Mouse (Mus musculus): Measurements from ENCODE around the gene Shisal2a.
A peak's percentile ranks its signal among the peaks of the same experiment; 100 is the strongest.
"Not testable (repeated sequence)": the region's sequence is repeated elsewhere in the genome, so short reads cannot be mapped to it uniquely, and the experiment has no call there.

The Shisal2a gene

GRCm38 (mm10) chr4:108372166-108372565 lies 11.0 kb downstream of the Shisal2a start:
- DNase-seq (ENCODE audit: low spot score), result no peak

- no peak for DNase-seq (ENCODE audit: low spot score)
Observed at GRCm38 (mm10) chr4:108371421-108371820, 11.7 kb downstream of the Shisal2a start.

- DNase-seq (ENCODE audit: low spot score), result no peak
Observed at GRCm38 (mm10) chr4:108370409-108370808, 12.7 kb downstream of the Shisal2a start.

- no peak for DNase-seq (ENCODE audit: low spot score)
Observed at GRCm38 (mm10) chr4:108369254-108369653, 13.9 kb downstream of the Shisal2a start.

DNA sequence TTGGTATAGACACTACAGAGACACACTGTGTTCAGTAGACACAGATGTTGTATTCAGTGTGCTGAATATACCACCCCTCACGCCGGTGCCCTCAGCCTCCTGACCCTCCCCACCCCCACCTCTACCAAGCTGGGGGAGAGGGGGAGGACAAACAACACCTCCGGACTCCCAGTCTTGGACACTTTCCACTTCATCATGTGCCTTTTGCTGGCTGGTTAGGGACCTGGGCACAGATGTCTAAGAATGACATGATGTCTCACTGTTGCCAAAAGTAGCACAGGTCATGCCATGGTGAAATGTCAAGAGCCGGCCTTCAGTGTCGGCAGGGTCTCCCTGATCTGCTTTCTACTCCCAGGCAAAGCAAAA lies 19.1 kb downstream of the Shisal2a start:
- no peak for DNase-seq (ENCODE audit: low spot score)

- no peak for DNase-seq (ENCODE audit: low spot score)
Observed at GRCm38 (mm10) chr4:108363355-108364110, 19.6 kb downstream of the Shisal2a start.

DNA sequence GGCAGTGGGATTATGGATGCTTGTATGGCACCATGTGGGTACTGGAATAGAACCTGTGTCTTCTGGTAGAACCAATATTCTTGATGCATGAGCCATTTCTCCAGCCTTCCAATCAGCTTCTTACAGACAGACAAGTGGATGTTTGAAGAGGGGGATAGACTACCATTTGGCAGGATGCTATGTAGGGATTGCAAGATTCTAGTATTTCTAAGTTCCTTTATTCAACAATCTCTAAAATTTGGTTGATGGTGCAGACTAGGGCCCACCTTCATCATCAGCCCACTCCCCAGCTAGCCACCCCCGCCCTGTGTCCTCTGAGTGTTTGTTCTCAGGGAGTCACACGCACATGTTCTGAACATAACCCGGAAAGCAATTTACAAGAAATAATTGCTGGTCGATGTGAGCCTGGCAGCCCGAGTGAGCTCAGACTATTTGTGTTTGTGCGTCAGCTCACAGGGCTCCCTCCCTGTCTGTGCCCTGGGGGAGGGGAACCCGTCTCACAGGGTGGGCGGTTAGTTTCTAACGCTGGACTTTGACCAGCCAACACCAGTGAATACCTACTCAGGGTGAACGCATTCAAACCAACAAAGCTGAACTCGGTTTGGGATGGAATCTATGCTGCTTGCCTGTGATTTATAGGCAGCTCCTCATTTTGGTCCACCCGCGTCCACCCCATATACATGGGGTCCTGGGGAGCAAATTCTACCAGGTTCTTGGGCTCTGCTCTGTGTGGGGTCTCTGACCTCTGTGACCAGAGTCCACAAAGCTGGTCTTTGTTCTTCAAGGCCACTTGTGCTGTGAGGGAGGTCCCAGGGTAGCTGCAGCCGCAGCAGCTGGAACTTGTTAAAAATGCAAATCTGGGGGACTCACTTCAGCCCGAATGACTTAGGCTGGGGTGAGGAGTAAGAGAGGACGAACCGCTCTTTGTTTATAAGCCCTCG lies 20.6 kb downstream of the Shisal2a start:
- no peak for DNase-seq (ENCODE audit: low spot score)

DNA sequence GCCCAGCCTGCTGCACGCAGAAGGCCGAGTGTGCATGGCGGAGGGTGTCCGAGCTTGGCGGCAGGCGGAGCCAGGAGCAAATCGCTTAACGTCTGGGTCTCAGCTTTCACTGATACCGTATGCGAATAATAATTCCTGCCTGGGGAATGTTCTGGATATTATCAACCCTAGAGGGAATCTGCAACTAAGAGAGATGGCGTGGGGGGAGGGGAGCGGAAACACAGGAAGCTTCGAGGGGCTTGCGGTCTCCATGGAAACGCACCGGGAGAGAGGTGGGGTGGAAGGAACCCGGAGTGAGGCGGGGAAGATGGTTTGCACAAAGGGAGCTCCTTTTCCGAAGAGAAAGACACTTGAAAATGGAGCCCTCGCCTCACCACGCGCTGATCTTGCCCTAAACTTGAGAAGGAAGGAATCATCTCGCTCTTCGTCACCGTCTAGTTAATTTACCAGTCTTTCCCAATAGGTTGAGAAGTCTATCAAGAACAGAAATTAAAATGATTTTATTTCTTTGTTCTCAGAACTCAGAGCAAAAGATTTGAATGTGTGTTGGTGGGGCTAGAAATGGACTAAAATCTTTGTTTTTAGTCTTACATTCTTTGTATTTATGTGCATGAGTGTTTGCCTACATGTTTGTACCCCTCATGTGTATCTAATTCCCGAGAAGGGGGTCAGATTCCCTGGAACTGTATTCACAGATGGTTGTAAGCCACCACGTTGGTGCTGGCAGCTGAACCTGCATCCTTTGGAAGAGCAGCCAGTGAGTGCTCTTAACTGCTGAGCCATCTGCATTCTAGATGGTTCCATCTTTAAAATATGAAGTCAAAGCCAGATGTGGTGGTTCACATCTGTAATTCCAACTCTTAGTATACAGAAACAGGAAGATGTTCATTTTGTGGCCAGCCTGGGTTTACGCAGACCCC lies 22.8 kb downstream of the Shisal2a start:
- DNase-seq (ENCODE audit: low spot score), result peak; percentile 7

DNA sequence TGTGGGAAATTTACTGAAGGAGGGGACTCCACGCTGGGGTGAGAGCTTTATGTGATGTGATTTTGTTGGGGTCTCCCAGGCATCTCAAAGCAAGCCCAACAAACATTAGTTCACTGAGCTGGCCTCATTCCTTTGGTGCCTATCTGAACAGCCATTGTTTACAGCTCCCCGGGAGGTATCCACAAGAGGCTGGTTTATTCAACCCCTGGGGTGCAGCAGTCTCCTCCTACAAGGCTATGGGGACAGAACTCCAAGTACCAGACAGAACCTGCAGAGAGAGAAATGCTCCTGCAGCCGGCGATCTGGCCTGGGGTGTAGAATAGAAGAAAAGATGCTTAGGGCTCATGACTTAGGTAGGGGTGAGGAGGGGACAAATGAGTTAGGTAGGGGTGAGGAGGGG lies 24.7 kb downstream of the Shisal2a start:
- no peak for DNase-seq (ENCODE audit: low spot score)

DNA sequence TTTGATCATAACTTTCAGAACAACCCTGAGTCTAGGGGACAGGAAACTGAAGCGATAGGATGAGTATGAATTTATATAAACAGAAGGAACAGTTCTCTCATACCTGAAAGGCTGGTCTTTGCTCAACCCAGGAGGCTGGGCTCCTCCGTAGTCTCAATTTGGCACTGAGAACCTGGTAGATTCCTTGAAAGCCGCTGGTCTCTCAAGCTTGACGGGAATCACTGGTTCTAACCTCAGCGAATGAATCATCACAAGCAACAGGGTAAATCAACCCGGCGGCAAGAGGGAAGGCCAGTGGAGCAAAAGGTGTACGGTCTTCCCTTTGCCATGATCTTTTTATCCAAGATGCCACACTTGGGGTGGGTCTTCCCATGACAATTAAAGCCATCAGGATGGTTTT lies 25.7 kb downstream of the Shisal2a start:
- DNase-seq (ENCODE audit: low spot score), result no peak

GRCm38 (mm10) chr4:108353591-108353990 lies 29.6 kb downstream of the Shisal2a start:
- DNase-seq (ENCODE audit: low spot score), result not testable (repeated sequence)

DNA sequence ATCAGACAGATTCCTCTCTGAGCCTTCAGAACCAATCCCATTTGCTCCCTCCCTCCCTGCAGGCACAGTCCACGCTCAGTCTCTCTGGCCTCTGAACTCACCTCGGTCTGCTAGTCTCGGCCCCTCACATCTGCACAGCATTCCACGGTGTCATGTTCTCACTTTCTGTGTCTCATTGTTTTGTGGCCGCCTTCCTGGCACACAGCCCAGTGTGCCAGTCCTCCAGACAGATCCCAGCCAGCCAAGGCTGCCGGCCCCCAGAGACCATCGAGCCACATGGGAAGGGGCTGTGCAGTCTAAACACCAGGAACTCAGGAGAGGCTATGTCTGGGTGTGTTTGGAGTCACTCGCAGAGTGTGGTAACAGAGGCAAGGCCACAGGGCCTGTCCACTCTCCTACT lies 32.3 kb downstream of the Shisal2a start:
- peak; percentile 12 for DNase-seq (ENCODE audit: low spot score)

- DNase-seq (ENCODE audit: low spot score), result no peak
Observed at GRCm38 (mm10) chr4:108349836-108350547, 33.2 kb downstream of the Shisal2a start.

GRCm38 (mm10) chr4:108349064-108349463 lies 34.1 kb downstream of the Shisal2a start:
- no peak for DNase-seq (ENCODE audit: low spot score)

- DNase-seq (ENCODE audit: low spot score), result no peak
Observed at GRCm38 (mm10) chr4:108348256-108348875, 34.8 kb downstream of the Shisal2a start.

DNA sequence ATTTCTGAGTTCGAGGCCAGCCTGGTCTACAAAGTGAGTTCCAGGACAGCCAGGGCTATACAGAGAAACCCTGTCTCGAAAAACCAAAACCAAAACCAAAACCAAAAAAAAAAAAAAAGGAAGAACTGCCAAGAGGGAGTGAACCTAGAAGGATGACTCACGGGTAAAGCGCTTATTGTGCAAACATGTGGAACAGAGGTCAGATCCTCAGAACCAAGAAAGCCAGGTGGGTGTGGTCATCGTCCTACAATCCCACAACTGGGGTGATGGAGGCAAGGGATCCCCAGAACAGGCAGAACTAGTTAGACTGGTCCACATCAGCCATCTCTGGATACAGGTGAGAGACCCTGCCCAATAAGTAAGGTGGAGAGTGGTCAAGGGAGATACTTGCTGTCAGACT lies 36.0 kb downstream of the Shisal2a start:
- DNase-seq (ENCODE audit: low spot score), result peak; percentile 34

- DNase-seq (ENCODE audit: low spot score), result no peak
Observed at GRCm38 (mm10) chr4:108345826-108346225, 37.3 kb downstream of the Shisal2a start.

DNA sequence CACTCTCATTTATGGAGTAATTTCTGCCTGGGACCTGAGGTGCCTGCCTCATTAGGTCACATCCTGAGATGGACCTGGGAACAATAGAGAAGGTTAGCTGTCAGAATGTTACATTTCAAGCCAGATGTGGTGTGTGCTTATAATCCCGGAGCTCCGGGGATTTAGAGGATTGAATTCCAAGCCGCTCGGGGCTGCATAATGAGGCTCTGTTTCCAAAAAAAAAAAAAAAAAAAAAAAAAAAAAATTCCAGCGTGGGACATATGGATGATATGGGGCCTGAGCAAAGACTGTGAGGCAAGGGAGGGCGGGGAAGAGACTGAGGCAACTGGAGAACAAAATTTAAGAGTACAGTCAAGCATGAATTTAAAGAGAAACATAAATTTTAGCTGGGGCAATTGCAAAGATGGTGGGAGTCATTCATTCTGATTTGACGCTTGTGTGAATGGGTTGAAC lies 38.5 kb downstream of the Shisal2a start:
- no peak for DNase-seq (ENCODE audit: low spot score)

DNA sequence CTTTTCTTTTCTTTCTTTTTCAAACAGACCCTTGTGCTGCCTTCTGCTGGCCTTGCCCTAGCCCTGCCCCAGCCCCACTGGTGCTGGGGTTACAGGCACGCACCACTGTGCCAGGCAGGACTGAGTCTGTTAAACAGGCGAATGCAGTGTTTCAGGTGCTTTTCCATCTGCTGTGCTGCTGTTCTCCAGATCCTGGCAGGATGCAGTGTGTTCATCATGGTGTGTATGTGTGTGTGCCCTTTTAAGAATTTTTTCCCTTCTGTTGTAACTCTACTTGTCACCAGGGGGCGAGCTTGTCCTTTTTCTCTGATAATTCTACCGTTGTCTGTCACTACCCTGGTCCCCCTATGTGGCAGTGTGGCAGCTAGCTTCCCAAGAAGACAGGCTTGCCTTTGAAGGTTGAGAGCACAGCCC lies 43.9 kb downstream of the Shisal2a start:
- peak; percentile 50 for DNase-seq (ENCODE audit: low spot score)

- no peak for DNase-seq (ENCODE audit: low spot score)
Observed at GRCm38 (mm10) chr4:108338811-108339210, 44.3 kb downstream of the Shisal2a start.

GRCm38 (mm10) chr4:108338321-108338733 lies 44.8 kb downstream of the Shisal2a start:
- DNase-seq (ENCODE audit: low spot score), result no peak
